Mouse (Mus musculus): Measurements from ENCODE around the gene Erlin1. TPM values are rescaled to one million over a fixed set of nuclear protein-coding genes. Genes with fewer than 3 reads are reported as not detected.
A peak's percentile ranks its signal among the peaks of the same experiment; 100 is the strongest.

Gene Erlin1
- polyA plus RNA-seq, 1 experiment from 2014 or later, result 19.2 TPM

DNA sequence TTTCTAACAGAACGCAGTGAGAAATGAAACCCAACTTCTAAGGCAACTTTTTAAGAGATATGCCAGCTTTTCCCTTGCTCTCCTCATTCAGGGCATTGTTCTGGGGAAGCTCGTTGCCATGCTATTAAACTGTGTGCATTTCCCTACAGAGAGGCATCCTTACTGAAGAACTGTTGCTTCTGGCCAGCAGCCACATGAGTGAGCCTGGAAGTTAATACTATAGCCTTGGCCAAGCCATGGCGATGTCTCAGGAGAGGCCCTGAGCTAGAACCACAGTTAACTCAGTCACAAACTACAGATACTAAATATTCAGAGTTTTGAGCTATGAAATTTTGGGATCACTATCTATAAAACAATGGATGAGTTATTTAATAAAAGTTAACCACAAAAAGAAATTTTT lies 33.4 kb upstream of the Erlin1 start:
- Histone ChIP-seq H3K27me3 (ENCODE audit: control insufficient read depth, insufficient read depth, low read depth, low read length) (no peaks in the 10 kb centered on the region), H3K9ac (ENCODE audit: low read depth, low read length) (no peak overlapping the region), H3K9me3 (replicated peaks; ENCODE audit: control insufficient read depth, low read length) (no peaks in the 10 kb centered on the region), H3K4me2 (ENCODE audit: low read depth, low read length) (no peak overlapping the region), H3K27ac (ENCODE audit: low read length) (no peak overlapping the region), H3K4me3 (ENCODE audit: low read depth, low read length) (no peak overlapping the region), H3K4me1 (ENCODE audit: control insufficient read depth, low read depth, low read length) (peaks cover 21% of the 10 kb centered on the region), H3K36me3 (ENCODE audit: control insufficient read depth, insufficient read depth) (peaks cover 7% of the 10 kb centered on the region)
- no peak for ATAC-seq (ENCODE audit: low read depth)
- 82% methylated on average over 3 of the region's 3 CpGs for WGBS (ENCODE audit: insufficient replicate concordance)

DNA sequence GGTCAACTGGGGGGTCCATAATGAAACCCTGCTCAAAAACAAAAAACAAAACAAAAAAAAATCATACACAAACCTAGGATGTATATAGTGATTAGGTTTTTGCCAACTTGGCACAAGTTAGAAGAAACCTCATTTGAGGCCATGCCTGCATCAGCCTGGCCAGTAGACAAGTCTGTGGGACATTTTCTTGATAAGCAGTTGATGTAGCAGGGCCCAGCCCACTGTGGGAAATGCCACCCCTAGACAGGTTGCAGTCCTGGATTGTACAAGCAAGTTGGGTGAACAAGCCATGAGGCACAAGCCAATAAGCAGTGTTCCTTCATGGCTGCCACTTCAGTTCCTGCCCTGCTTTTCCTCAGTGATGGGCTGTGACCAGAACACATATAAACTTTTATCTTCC lies 31.3 kb upstream of the Erlin1 start:
- H3K36me3 ChIP-seq (ENCODE audit: control insufficient read depth, insufficient read depth), result peaks cover 20% of the 10 kb centered on the region
- H3K4me3 ChIP-seq (ENCODE audit: low read depth, low read length), result no peak overlapping the region
- no peaks in the 10 kb centered on the region for H3K27me3 ChIP-seq (ENCODE audit: control insufficient read depth, insufficient read depth, low read depth, low read length)
- no peak overlapping the region for H3K9ac ChIP-seq (ENCODE audit: low read depth, low read length)
- H3K4me1 ChIP-seq (ENCODE audit: control insufficient read depth, low read depth, low read length), result peaks cover 12% of the 10 kb centered on the region
- no peak overlapping the region for H3K4me2 ChIP-seq (ENCODE audit: low read depth, low read length)
- H3K9me3 ChIP-seq (replicated peaks; ENCODE audit: control insufficient read depth, low read length), result no peaks in the 10 kb centered on the region
- H3K27ac ChIP-seq (ENCODE audit: low read length), result no peak overlapping the region
- ATAC-seq (ENCODE audit: low read depth), result no peak

DNA sequence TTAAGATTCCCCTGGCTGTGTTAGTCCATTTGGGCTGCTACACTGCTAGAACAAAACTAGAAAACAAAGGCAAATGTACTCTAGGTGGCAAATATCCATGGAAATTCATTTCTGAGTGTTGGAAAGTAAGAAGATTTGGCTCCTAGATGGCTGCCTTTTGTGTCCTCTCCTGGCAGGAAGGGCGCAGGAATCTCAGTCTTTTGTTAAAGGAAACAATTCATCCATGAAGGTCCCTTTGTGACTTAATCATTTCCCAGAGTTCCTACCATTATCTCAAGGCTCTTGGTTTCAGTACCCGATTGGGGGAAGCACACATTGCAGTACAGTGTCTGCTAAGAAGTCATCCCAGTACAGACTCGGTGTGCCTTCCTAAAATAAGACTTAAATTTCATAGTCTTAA lies 16.7 kb upstream of the Erlin1 start:
- Histone ChIP-seq H3K27me3 (ENCODE audit: control insufficient read depth, insufficient read depth, low read depth, low read length) (no peaks in the 10 kb centered on the region), H3K36me3 (ENCODE audit: control insufficient read depth, insufficient read depth) (peaks cover 14% of the 10 kb centered on the region), H3K4me3 (ENCODE audit: low read depth, low read length) (no peak overlapping the region), H3K4me2 (ENCODE audit: low read depth, low read length) (no peak overlapping the region), H3K4me1 (ENCODE audit: control insufficient read depth, low read depth, low read length) (no peaks in the 10 kb centered on the region), H3K9ac (ENCODE audit: low read depth, low read length) (no peak overlapping the region), H3K27ac (ENCODE audit: low read length) (no peak overlapping the region), H3K9me3 (replicated peaks; ENCODE audit: control insufficient read depth, low read length) (no peaks in the 10 kb centered on the region)
- no peak for ATAC-seq (ENCODE audit: low read depth)
- 67% methylated on average over 3 of the region's 3 CpGs for WGBS (ENCODE audit: insufficient replicate concordance)

DNA sequence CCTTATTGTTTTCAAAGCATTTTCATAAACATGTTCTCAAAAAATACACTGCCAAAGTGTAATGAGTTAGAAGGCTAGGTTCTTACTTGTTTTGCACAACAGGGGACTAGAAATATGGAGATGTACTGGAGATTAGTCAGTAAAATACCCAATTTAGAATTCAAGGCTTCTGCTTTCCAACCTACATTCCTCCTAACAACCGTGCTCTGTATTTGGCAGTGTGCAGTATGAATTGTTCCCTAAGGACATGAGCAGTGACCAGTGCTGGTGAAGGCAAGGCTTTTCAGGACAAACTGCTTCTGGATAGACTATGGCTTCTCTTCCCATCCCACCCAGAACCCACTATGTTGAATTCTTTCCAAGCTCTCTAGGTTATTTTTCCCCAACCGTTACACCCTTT lies 11.3 kb upstream of the Erlin1 start:
- Histone ChIP-seq H3K9me3 (replicated peaks; ENCODE audit: control insufficient read depth, low read length) (no peaks in the 10 kb centered on the region), H3K27ac (ENCODE audit: low read length) (no peak overlapping the region), H3K9ac (ENCODE audit: low read depth, low read length) (no peak overlapping the region), H3K27me3 (ENCODE audit: control insufficient read depth, insufficient read depth, low read depth, low read length) (no peaks in the 10 kb centered on the region), H3K36me3 (ENCODE audit: control insufficient read depth, insufficient read depth) (peaks cover 11% of the 10 kb centered on the region), H3K4me1 (ENCODE audit: control insufficient read depth, low read depth, low read length) (no peaks in the 10 kb centered on the region), H3K4me2 (ENCODE audit: low read depth, low read length) (no peak overlapping the region), H3K4me3 (ENCODE audit: low read depth, low read length) (no peak overlapping the region)
- no peak for ATAC-seq (ENCODE audit: low read depth)
- 78% methylated on average over 2 of the region's 2 CpGs for WGBS (ENCODE audit: insufficient replicate concordance)

- H3K9ac ChIP-seq (ENCODE audit: low read depth, low read length), result no peak overlapping the region
- H3K9me3 ChIP-seq (replicated peaks; ENCODE audit: control insufficient read depth, low read length), result no peaks in the 10 kb centered on the region
- no peaks in the 10 kb centered on the region for H3K27me3 ChIP-seq (ENCODE audit: control insufficient read depth, insufficient read depth, low read depth, low read length)
- H3K27ac ChIP-seq (ENCODE audit: low read length), result no peak overlapping the region
- no peaks in the 10 kb centered on the region for H3K4me1 ChIP-seq (ENCODE audit: control insufficient read depth, low read depth, low read length)
- peaks cover 11% of the 10 kb centered on the region for H3K36me3 ChIP-seq (ENCODE audit: control insufficient read depth, insufficient read depth)
- no peak overlapping the region for H3K4me3 ChIP-seq (ENCODE audit: low read depth, low read length)
- H3K4me2 ChIP-seq (ENCODE audit: low read depth, low read length), result no peak overlapping the region
- no peak for ATAC-seq (ENCODE audit: low read depth)
- WGBS (ENCODE audit: insufficient replicate concordance), result 74% methylated on average over 2 of the region's 2 CpGs
Measured at GRCm38 (mm10) chr19:44080023-44080422, 10.4 kb upstream of the Erlin1 start.

DNA sequence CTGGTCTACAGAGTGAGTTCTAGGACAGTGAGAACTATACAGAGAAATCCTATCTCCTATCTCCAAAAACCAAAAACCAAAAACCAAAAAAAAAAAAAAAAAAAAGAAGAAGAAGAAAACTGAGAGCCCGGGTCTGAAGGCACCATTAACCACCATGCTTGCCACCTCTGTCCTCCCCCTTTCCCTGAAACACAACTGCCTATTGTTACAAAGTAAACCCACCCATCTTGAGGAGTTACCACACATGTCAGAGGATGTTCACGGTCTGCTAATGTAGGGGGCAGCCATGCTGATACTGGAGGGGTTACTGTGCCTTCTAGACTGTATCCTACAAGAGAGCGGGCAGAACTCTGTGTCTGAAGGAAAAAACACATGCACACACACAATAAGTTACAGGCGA lies 7.4 kb upstream of the Erlin1 start:
- H3K36me3 ChIP-seq (ENCODE audit: control insufficient read depth, insufficient read depth), result peaks cover 7% of the 10 kb centered on the region

DNA sequence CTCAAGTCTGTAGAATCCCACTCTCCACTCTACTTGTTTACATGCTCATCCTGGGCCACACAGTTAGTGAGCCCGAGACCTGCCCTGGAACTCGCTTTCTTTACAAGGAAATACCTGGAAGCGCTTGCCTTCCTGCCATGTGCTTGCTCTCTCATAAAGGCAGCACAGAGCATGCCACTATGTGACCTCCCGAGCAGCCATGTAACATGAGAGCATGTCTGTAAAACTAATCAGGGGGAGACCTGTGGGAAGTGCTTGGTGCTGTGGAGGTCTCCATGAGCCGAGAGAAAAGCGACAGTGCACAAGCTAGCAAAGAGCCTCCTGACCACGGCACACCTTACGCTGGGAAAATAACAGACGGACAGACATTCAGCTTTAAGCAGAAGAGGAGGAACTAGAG lies 6.9 kb upstream of the Erlin1 start:
- H3K9ac ChIP-seq (ENCODE audit: low read depth, low read length), result no peak overlapping the region
- no peak overlapping the region for H3K4me3 ChIP-seq (ENCODE audit: low read depth, low read length)
- no peaks in the 10 kb centered on the region for H3K4me1 ChIP-seq (ENCODE audit: control insufficient read depth, low read depth, low read length)
- no peak overlapping the region for H3K27ac ChIP-seq (ENCODE audit: low read length)
- 83% methylated on average over 9 of the region's 9 CpGs for WGBS (ENCODE audit: insufficient replicate concordance)
- no peak overlapping the region for H3K4me2 ChIP-seq (ENCODE audit: low read depth, low read length)
- H3K36me3 ChIP-seq (ENCODE audit: control insufficient read depth, insufficient read depth), result peaks cover 7% of the 10 kb centered on the region
- ATAC-seq (ENCODE audit: low read depth), result no peak
- no peaks in the 10 kb centered on the region for H3K27me3 ChIP-seq (ENCODE audit: control insufficient read depth, insufficient read depth, low read depth, low read length)
- no peaks in the 10 kb centered on the region for H3K9me3 ChIP-seq (replicated peaks; ENCODE audit: control insufficient read depth, low read length)

More for the DNA sequence above, 7.4 kb upstream of the Erlin1 start:
- Histone ChIP-seq H3K4me3 (ENCODE audit: low read depth, low read length) (no peak overlapping the region), H3K9me3 (replicated peaks; ENCODE audit: control insufficient read depth, low read length) (no peaks in the 10 kb centered on the region), H3K4me2 (ENCODE audit: low read depth, low read length) (no peak overlapping the region), H3K27me3 (ENCODE audit: control insufficient read depth, insufficient read depth, low read depth, low read length) (no peaks in the 10 kb centered on the region), H3K9ac (ENCODE audit: low read depth, low read length) (no peak overlapping the region), H3K27ac (ENCODE audit: low read length) (no peak overlapping the region), H3K4me1 (ENCODE audit: control insufficient read depth, low read depth, low read length) (no peaks in the 10 kb centered on the region)
- ATAC-seq (ENCODE audit: low read depth), result no peak
- 67% methylated on average over 4 of the region's 4 CpGs for WGBS (ENCODE audit: insufficient replicate concordance)

GRCm38 (mm10) chr19:44074986-44075385 lies 5.4 kb upstream of the Erlin1 start:
- no peak overlapping the region for H3K4me2 ChIP-seq (ENCODE audit: low read depth, low read length)
- H3K9ac ChIP-seq (ENCODE audit: low read depth, low read length), result no peak overlapping the region
- no peaks in the 10 kb centered on the region for H3K9me3 ChIP-seq (replicated peaks; ENCODE audit: control insufficient read depth, low read length)
- H3K4me1 ChIP-seq (ENCODE audit: control insufficient read depth, low read depth, low read length), result no peaks in the 10 kb centered on the region
- no peak overlapping the region for H3K4me3 ChIP-seq (ENCODE audit: low read depth, low read length)
- H3K27ac ChIP-seq (ENCODE audit: low read length), result no peak overlapping the region
- 75% methylated on average over 11 of the region's 11 CpGs for WGBS (ENCODE audit: insufficient replicate concordance)
- no peaks in the 10 kb centered on the region for H3K27me3 ChIP-seq (ENCODE audit: control insufficient read depth, insufficient read depth, low read depth, low read length)
- no peak for ATAC-seq (ENCODE audit: low read depth)
- H3K36me3 ChIP-seq (ENCODE audit: control insufficient read depth, insufficient read depth), result peaks cover 7% of the 10 kb centered on the region

DNA sequence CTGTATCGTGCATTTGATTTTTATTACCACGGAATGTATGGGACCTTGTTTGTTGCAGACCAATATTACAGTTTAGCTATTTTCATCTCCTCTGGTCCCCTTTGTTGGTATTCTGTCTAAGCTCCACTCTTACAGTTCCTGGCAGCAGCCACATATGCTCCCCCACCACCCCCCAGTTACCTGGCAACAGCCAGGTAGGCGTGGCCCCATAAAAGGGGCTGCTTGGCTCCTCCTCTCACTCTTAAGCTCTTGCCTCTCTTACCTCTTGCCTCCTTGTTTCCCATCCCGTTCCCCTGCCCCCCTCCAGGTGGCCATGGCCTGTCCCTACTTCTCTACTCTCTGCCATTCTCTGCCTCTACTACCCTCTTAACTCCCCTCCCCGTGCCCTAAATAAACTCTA lies 1.6 kb upstream of the Erlin1 start:
- H3K27me3 ChIP-seq (ENCODE audit: control insufficient read depth, insufficient read depth, low read depth, low read length), result no peaks in the 10 kb centered on the region
- no peak for ATAC-seq (ENCODE audit: low read depth)

GRCm38 (mm10) chr19:44069914-44070232 lies 288 bp upstream of the Erlin1 start:
- no peak for ATAC-seq (ENCODE audit: low read depth)
- H3K9me3 ChIP-seq (replicated peaks; ENCODE audit: control insufficient read depth, low read length), result no peaks in the 10 kb centered on the region
- no peak overlapping the region for H3K27ac ChIP-seq (ENCODE audit: low read length)
- no peaks in the 10 kb centered on the region for H3K27me3 ChIP-seq (ENCODE audit: control insufficient read depth, insufficient read depth, low read depth, low read length)
- no peaks in the 10 kb centered on the region; the same call in 1 of the 2 replicates for H3K36me3 ChIP-seq (ENCODE audit: control insufficient read depth, insufficient read depth)
- peak overlapping the region; percentile 75 for H3K4me3 ChIP-seq (ENCODE audit: low read depth, low read length)
- peak overlapping the region; percentile 96 for H3K4me2 ChIP-seq (ENCODE audit: low read depth, low read length)
- peaks cover 7% of the 10 kb centered on the region for H3K4me1 ChIP-seq (ENCODE audit: control insufficient read depth, low read depth, low read length)
- WGBS (ENCODE audit: insufficient replicate concordance), result 6% methylated on average over 4 of the region's 4 CpGs
- peak overlapping the region; percentile 73 for H3K9ac ChIP-seq (ENCODE audit: low read depth, low read length)

More for the DNA sequence above, 1.6 kb upstream of the Erlin1 start:
- H3K36me3 ChIP-seq (ENCODE audit: control insufficient read depth, insufficient read depth), result no peaks in the 10 kb centered on the region; the same call in 1 of the 2 replicates
- H3K27ac ChIP-seq (ENCODE audit: low read length), result no peak overlapping the region
- peaks cover 7% of the 10 kb centered on the region for H3K4me1 ChIP-seq (ENCODE audit: control insufficient read depth, low read depth, low read length)
- 75% methylated on average over 5 of the region's 5 CpGs for WGBS (ENCODE audit: insufficient replicate concordance)
- no peak overlapping the region for H3K4me2 ChIP-seq (ENCODE audit: low read depth, low read length)
- no peaks in the 10 kb centered on the region for H3K9me3 ChIP-seq (replicated peaks; ENCODE audit: control insufficient read depth, low read length)
- H3K4me3 ChIP-seq (ENCODE audit: low read depth, low read length), result no peak overlapping the region
- H3K9ac ChIP-seq (ENCODE audit: low read depth, low read length), result no peak overlapping the region
